Mouse (Mus musculus): ENCODE measurements around the gene Letmd1.

GRCm38 (mm10) chr15:100510072-100510471, 41.2 kb downstream of the Letmd1 start:
- no peak for TF ChIP-seq CTCF (IDR thresholded peaks at IDR 0.05)
- no peak for TF ChIP-seq POLR2A (IDR thresholded peaks at IDR 0.05; ENCODE audit: insufficient read depth, low read depth, low read length)
- no peak for TF ChIP-seq EP300 (IDR thresholded peaks at IDR 0.05; ENCODE audit: insufficient read depth, low read depth, low read length)

Measured in heart, adult 2 months (tissue).